Mouse (Mus musculus): Measurements from ENCODE around the gene Rab11fip5. TPM values are rescaled to one million over a fixed set of nuclear protein-coding genes. Genes with fewer than 3 reads are reported as not detected.

The Rab11fip5 gene
- polyA plus RNA-seq, 1 experiment from 2014 or later: 15.1 TPM

- ATAC-seq (ENCODE audit: low read depth): no peak
- Histone ChIP-seq H3K27me3 (peaks cover 23% of the 10 kb centered on the region), H3K4me1 (replicated peaks) (peaks cover 16% of the 10 kb centered on the region), H3K9ac (no peak overlapping the region), H3K27ac (replicated peaks) (no peak overlapping the region), H3K9me3 (no peaks in the 10 kb centered on the region), H3K36me3 (no peaks in the 10 kb centered on the region), H3K4me3 (peak overlapping the region; percentile 73; the same call in 1 of the 2 replicates), H3K4me2 (peak overlapping the region; percentile 97)
- WGBS: 59% methylated on average over 6 of the region's 6 CpGs
Observed at GRCm38 (mm10) chr6:85331221-85331735, 43.2 kb downstream of the Rab11fip5 start.

DNA sequence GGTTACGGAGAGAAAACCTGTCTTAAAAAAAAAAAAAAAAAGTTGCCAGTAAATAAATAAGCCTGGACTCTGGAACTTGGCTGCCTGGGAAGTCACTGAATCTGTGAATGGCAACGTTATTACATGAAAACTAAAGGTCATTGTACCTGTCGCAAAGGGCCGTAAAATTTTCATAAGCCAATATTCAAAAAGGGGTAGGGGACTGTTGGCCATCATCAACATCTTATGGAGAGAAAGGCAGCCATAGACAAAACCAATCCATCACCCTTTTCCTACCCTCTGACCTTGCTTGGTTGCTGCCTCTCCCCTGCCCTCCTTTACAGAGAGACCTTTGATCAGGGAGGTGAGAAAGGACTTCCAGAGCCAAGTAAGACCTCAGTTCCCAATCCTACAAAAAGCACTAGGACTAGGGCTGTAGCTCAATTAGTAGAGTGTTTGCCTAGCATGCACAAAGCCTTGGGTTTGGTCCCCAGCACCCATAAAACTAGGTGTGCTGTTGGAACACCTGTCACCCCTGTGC lies 44.7 kb downstream of the Rab11fip5 start:
- Histone ChIP-seq H3K4me3 (no peak overlapping the region), H3K4me1 (replicated peaks) (peaks cover 21% of the 10 kb centered on the region), H3K27ac (replicated peaks) (no peak overlapping the region), H3K27me3 (peaks cover 15% of the 10 kb centered on the region), H3K9me3 (no peaks in the 10 kb centered on the region), H3K4me2 (no peak overlapping the region), H3K36me3 (no peaks in the 10 kb centered on the region), H3K9ac (no peak overlapping the region)
- 95% methylated on average over 4 of the region's 4 CpGs for WGBS
- no peak for ATAC-seq (ENCODE audit: low read depth)

GRCm38 (mm10) chr6:85326564-85326963 lies 47.9 kb downstream of the Rab11fip5 start:
- peaks cover 6% of the 10 kb centered on the region for H3K4me1 ChIP-seq (replicated peaks)
- no peak overlapping the region for H3K4me3 ChIP-seq
- H3K36me3 ChIP-seq: no peaks in the 10 kb centered on the region
- no peaks in the 10 kb centered on the region for H3K9me3 ChIP-seq
- no peak overlapping the region for H3K9ac ChIP-seq
- WGBS: 87% methylated on average over 4 of the region's 4 CpGs
- no peak overlapping the region for H3K27ac ChIP-seq (replicated peaks)
- no peak for ATAC-seq (ENCODE audit: low read depth)
- H3K27me3 ChIP-seq: peaks cover 9% of the 10 kb centered on the region
- H3K4me2 ChIP-seq: no peak overlapping the region

DNA sequence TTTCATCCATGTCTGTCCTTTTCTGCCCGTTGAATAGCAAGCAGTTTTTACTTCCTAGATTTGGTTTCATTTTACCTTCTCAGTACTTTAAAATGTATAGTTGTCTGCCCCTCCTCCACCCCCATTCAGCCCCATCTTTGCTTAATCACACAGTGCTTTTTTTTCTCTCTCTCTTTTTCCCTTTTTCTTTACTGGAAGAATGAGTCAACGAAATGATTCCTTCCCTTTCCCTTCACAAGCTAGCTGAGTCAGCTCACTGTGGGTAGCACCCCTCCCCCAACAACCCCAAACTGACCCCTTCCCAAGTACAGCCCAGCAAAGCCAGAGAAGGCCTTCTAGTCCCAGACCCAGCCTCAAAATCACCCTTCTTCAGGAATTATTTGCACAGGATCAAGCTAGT lies 49.3 kb downstream of the Rab11fip5 start:
- no peaks in the 10 kb centered on the region for H3K27me3 ChIP-seq
- no peak overlapping the region for H3K4me2 ChIP-seq
- peaks cover 5% of the 10 kb centered on the region; the same call in 1 of the 2 replicates for H3K4me1 ChIP-seq (replicated peaks)
- no peaks in the 10 kb centered on the region for H3K36me3 ChIP-seq
- no peak overlapping the region for H3K9ac ChIP-seq
- H3K4me3 ChIP-seq: no peak overlapping the region
- no peak overlapping the region for H3K27ac ChIP-seq (replicated peaks)
- no peaks in the 10 kb centered on the region for H3K9me3 ChIP-seq
- ATAC-seq (ENCODE audit: low read depth): no peak
- 44% methylated on average over 2 of the region's 2 CpGs for WGBS

- 34% methylated on average over 6 of the region's 6 CpGs for WGBS
- H3K9ac ChIP-seq: no peak overlapping the region
- H3K4me1 ChIP-seq (replicated peaks): peaks cover 3% of the 10 kb centered on the region; the same call in 1 of the 2 replicates
- H3K27ac ChIP-seq (replicated peaks): peak overlapping the region; percentile 78
- no peaks in the 10 kb centered on the region for H3K27me3 ChIP-seq
- ATAC-seq (ENCODE audit: low read depth): peak; percentile 92
- H3K4me2 ChIP-seq: no peak overlapping the region
- H3K9me3 ChIP-seq: no peaks in the 10 kb centered on the region
- no peak overlapping the region for H3K4me3 ChIP-seq
- no peaks in the 10 kb centered on the region for H3K36me3 ChIP-seq
Observed at GRCm38 (mm10) chr6:85320445-85320866, 54.0 kb downstream of the Rab11fip5 start.

- Histone ChIP-seq H3K27ac (replicated peaks) (no peak overlapping the region), H3K4me1 (replicated peaks) (peaks cover 12% of the 10 kb centered on the region), H3K4me3 (no peak overlapping the region), H3K9ac (no peak overlapping the region), H3K27me3 (no peaks in the 10 kb centered on the region), H3K9me3 (no peaks in the 10 kb centered on the region), H3K4me2 (no peak overlapping the region), H3K36me3 (no peaks in the 10 kb centered on the region)
- 89% methylated on average over 2 of the region's 2 CpGs for WGBS
- ATAC-seq (ENCODE audit: low read depth): no peak
Observed at GRCm38 (mm10) chr6:85316211-85316610, 58.2 kb downstream of the Rab11fip5 start.

DNA sequence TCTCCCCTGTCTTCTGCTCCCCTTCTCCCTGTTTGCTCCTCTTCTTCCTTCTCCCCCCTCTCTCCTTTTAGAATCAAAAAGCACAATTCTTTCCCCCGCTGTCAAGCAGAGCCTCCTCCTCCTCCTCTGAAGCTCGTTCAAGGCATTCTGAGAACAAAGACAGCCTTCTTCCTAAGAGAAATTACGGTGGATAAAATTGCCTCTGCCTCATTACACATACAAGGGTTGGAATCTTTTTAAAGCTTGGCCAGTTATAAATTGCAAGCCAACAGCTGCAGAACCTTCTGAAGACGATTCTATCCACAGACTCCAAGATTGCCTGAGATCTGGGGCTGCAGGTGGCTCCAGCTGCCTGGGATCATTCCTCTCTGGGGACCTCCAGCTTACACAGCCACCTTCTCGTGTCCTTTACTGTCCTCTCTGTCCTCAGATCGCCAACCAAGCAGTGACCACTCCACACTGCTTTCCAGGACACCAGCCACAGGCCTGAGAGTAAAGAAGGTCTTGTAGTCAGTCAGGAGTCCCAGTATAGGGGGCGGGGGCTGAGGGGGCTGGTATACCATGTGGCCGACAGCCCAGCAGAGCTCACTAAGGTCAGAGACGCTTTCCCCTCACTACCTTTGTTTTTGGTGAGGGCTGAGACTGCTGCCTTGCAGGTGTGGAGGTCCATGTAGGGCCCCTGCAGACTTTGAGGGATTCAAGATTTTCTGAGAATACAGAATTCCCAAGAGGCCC lies 60.2 kb downstream of the Rab11fip5 start:
- 17% methylated on average over 9 of the region's 9 CpGs for WGBS
- Histone ChIP-seq H3K4me2 (peak overlapping the region; percentile 7; the same call in 1 of the 2 replicates), H3K27me3 (no peaks in the 10 kb centered on the region), H3K9ac (0 out of 2 replicates have a peak overlapping the region, but pooled peaks have one; percentile 4), H3K36me3 (no peaks in the 10 kb centered on the region), H3K4me3 (no peak overlapping the region), H3K27ac (replicated peaks) (peak overlapping the region; percentile 62), H3K4me1 (replicated peaks) (peaks cover 12% of the 10 kb centered on the region), H3K9me3 (no peaks in the 10 kb centered on the region)
- peak; percentile 36; the same call in 1 of the 2 replicates for ATAC-seq (ENCODE audit: low read depth)

GRCm38 (mm10) chr6:85307894-85308293 lies 66.5 kb downstream of the Rab11fip5 start:
- Histone ChIP-seq H3K4me1 (replicated peaks) (peaks cover 4% of the 10 kb centered on the region), H3K27ac (replicated peaks) (no peak overlapping the region), H3K27me3 (no peaks in the 10 kb centered on the region), H3K36me3 (no peaks in the 10 kb centered on the region), H3K9me3 (no peaks in the 10 kb centered on the region), H3K9ac (no peak overlapping the region), H3K4me3 (no peak overlapping the region), H3K4me2 (no peak overlapping the region)
- WGBS: 63% methylated on average over 4 of the region's 4 CpGs
- no peak for ATAC-seq (ENCODE audit: low read depth)

DNA sequence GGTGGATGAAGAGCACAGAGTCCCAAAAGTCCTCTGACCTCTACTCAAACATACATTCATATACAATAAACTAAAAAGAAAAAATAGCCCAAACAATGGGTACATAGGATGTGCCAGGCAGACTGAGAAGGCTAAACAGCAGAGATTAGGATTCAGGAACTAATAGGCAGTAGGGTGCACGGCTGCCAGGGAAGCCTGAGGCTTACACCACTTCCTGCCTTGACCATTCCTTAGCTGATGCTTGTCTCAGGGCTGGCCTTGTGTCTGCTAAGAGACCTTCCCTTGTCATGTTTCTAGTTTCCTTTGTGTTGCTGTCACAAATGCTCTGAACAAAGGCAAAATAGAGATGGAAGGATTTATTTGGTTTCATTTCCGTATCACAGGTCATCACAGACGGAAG lies 68.1 kb downstream of the Rab11fip5 start:
- Histone ChIP-seq H3K4me1 (replicated peaks) (peaks cover 15% of the 10 kb centered on the region), H3K36me3 (no peaks in the 10 kb centered on the region)

GRCm38 (mm10) chr6:85305826-85306225 lies 68.6 kb downstream of the Rab11fip5 start:
- no peak for ATAC-seq (ENCODE audit: low read depth)
- H3K27ac ChIP-seq (replicated peaks): no peak overlapping the region
- no peaks in the 10 kb centered on the region for H3K36me3 ChIP-seq

More for the DNA sequence above, 68.1 kb downstream of the Rab11fip5 start:
- Histone ChIP-seq H3K27me3 (no peaks in the 10 kb centered on the region), H3K27ac (replicated peaks) (no peak overlapping the region), H3K9ac (no peak overlapping the region), H3K4me3 (no peak overlapping the region), H3K9me3 (no peaks in the 10 kb centered on the region), H3K4me2 (no peak overlapping the region)
- no peak for ATAC-seq (ENCODE audit: low read depth)
- 85% methylated on average over 3 of the region's 3 CpGs for WGBS

GRCm38 (mm10) chr6:85304966-85305365 lies 69.5 kb downstream of the Rab11fip5 start:
- 68% methylated on average over 5 of the region's 5 CpGs for WGBS
- H3K9me3 ChIP-seq: no peaks in the 10 kb centered on the region
- no peak for ATAC-seq (ENCODE audit: low read depth)
- no peak overlapping the region for H3K27ac ChIP-seq (replicated peaks)
- no peak overlapping the region for H3K4me2 ChIP-seq
- no peaks in the 10 kb centered on the region for H3K27me3 ChIP-seq
- H3K36me3 ChIP-seq: no peaks in the 10 kb centered on the region
- H3K4me3 ChIP-seq: no peak overlapping the region
- H3K9ac ChIP-seq: no peak overlapping the region
- H3K4me1 ChIP-seq (replicated peaks): peaks cover 15% of the 10 kb centered on the region

More at GRCm38 (mm10) chr6:85305826-85306225, 68.6 kb downstream of the Rab11fip5 start:
- Histone ChIP-seq H3K27me3 (no peaks in the 10 kb centered on the region), H3K9me3 (no peaks in the 10 kb centered on the region), H3K9ac (no peak overlapping the region), H3K4me1 (replicated peaks) (peaks cover 15% of the 10 kb centered on the region), H3K4me2 (no peak overlapping the region), H3K4me3 (no peak overlapping the region)

DNA sequence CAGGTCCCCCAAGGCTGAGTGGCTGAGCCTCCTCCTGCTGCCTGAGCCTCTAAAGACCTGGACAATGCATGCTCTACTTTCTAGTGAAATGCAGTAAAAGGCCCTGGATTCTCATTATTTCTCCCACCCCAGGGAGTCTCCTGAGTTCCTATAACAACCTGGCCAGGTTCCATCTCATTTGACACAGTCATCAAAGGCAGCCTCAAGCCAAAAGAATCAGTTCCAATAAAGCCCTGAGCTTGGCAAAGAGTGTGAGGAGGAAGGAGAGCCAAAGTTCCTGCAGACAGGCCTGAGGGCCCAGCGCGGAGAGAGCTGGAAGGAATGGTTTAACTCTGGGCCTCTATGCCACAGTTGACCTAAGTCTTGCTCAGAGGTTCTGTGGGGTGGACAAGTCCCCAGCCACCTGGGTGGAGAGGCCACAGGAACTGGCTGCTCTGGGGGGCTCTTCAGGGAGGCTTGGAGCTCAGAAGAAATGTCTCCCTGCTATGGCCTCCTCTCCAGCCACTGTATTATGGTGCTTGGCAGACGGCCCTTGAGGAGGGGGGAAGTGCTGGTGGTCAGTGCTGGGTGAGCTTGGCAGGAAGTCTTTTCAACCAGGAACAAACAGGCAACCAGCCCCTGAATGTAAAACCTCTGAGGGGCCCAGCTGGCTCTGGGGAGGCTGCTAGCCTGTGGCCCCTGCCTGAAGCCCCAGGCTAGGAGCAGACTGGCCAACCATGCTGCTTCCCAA lies 71.9 kb downstream of the Rab11fip5 start:
- H3K27ac ChIP-seq (replicated peaks): peak overlapping the region; percentile 76
- H3K4me1 ChIP-seq (replicated peaks): peaks cover 15% of the 10 kb centered on the region
- H3K9ac ChIP-seq: no peak overlapping the region
- H3K9me3 ChIP-seq: no peaks in the 10 kb centered on the region
- H3K36me3 ChIP-seq: no peaks in the 10 kb centered on the region
- no peak overlapping the region for H3K4me2 ChIP-seq
- H3K4me3 ChIP-seq: no peak overlapping the region
- ATAC-seq (ENCODE audit: low read depth): peak; percentile 87
- no peaks in the 10 kb centered on the region for H3K27me3 ChIP-seq
- 52% methylated on average over 3 of the region's 3 CpGs for WGBS

Data from neural tube, embryonic 13.5 days (tissue).